Mouse (Mus musculus) liver, embryonic 14.5 days (tissue): ENCODE measurements around the gene Rfxank. TPM values are rescaled to one million over a fixed set of nuclear protein-coding genes. Genes with fewer than 3 reads are reported as not detected.

ENCODE experiments used
- ATAC-seq: fragments of 200-750 bp; cut with Nextera tagmentation; 2 replicates; pipeline ENCODE4 v1.8.0; 2017; ENCODE audit warnings: moderate number of reproducible peaks, mild to moderate bottlenecking, moderate library complexity; ENCODE audit not compliant: insufficient read depth
- DNase-seq, 3 experiments: peaks; one replicate each; pipeline ENCODE4 v3.0.0-alpha.2; 2012 to 2013; ENCODE audit warnings: low read depth in 3 of 3, low spot score in 3 of 3
- H3K27ac ChIP-seq: fragments of 300-500 bp; sonication (generic); 2 replicates; pipeline ENCODE4 v1.5.1; 2014; ENCODE audit warnings: moderate library complexity, mild to moderate bottlenecking, control low read depth, inconsistent platforms
- H3K27me3 ChIP-seq: fragments of 300-500 bp; sonication (generic); 2 replicates; pipeline ENCODE4 v1.6.1; 2014; ENCODE audit warnings: mild to moderate bottlenecking, low read length, moderate library complexity; ENCODE audit not compliant: control insufficient read depth, insufficient read depth
- H3K36me3 ChIP-seq: fragments of 300-500 bp; sonication (generic); replicated peaks from 2 replicates; pipeline ENCODE4 v1.6.1; 2014; ENCODE audit warnings: low read depth; ENCODE audit not compliant: control insufficient read depth, insufficient read depth
- H3K4me1 ChIP-seq, 2 experiments: fragments of 200-500 bp in 1 of 2; fragments of 300-500 bp in 1 of 2; sonication (generic) in 1 of 2; replicated peaks; 2 replicates each; pipeline ENCODE4 v1.6.1; 2012 to 2014; ENCODE audit warnings: antibody characterized with exemption in 1 of 2, inconsistent platforms in 1 of 2, low read length in 1 of 2; ENCODE audit not compliant: control insufficient read depth in 2 of 2, insufficient read depth in 2 of 2
- H3K4me2 ChIP-seq: fragments of 300-500 bp; sonication (generic); 2 replicates; pipeline ENCODE4 v1.6.1; 2014; ENCODE audit warnings: low read depth, mild to moderate bottlenecking, control low read depth, moderate library complexity
- H3K4me3 ChIP-seq, 2 experiments: fragments of 200-500 bp in 1 of 2; fragments of 300-500 bp in 1 of 2; sonication (generic) in 1 of 2; 2 replicates each; pipeline ENCODE4 v1.5.1; 2012 to 2014; ENCODE audit warnings: low read depth in 2 of 2, low read length in 2 of 2, mild to moderate bottlenecking in 2 of 2, control low read depth in 1 of 2, inconsistent platforms in 1 of 2, moderate library complexity in 1 of 2; ENCODE audit not compliant: insufficient read depth in 1 of 2
- H3K9ac ChIP-seq: fragments of 300-500 bp; sonication (generic); replicated peaks from 2 replicates; pipeline ENCODE4 v1.6.1; 2014; ENCODE audit warnings: mild to moderate bottlenecking, control low read depth, moderate library complexity
- H3K9me3 ChIP-seq: fragments of 300-500 bp; sonication (generic); 2 replicates; pipeline ENCODE4 v1.6.1; 2016; ENCODE audit warnings: low read length, mixed read lengths; ENCODE audit not compliant: control insufficient read depth
- CTCF ChIP-seq: IDR thresholded peaks from 2 replicates; pipeline ENCODE4 v1.5.1; 2016; ENCODE audit warnings: antibody characterized with exemption, low read depth, control low read depth
- EP300 ChIP-seq: IDR thresholded peaks from 2 replicates; pipeline ENCODE4 v1.6.1; 2016; ENCODE audit warnings: antibody characterized with exemption, low read depth
- WGBS: fragments of 180-500 bp; shearing (Covaris S2); extraction: QIAGEN DNeasy Blood & Tissue Kit; methylation state at CpG from one replicate; pipeline ENCODE4 v1.1.7; 2014; ENCODE audit not compliant: insufficient replicate concordance; 5-methylcytosine and 5-hydroxymethylcytosine counted together
- polyA plus RNA-seq, 2 experiments: library from polyadenylated mRNA; depleted of rRNA in 1 of 2; stranded (reverse) in 1 of 2; unstranded in 1 of 2; fragments of >200 nt; fragmentation: Nextera tagmentation in 1 of 2; extraction: Ambion mirVana in 1 of 2; gene quantifications; 2 replicates each; pipeline versions ENCODE4 v1.2.1 to v1.2.3; 2012 to 2014

Rfxank gene
- polyA plus RNA-seq, 2 experiments = 6.1 to 6.4 TPM

DNA sequence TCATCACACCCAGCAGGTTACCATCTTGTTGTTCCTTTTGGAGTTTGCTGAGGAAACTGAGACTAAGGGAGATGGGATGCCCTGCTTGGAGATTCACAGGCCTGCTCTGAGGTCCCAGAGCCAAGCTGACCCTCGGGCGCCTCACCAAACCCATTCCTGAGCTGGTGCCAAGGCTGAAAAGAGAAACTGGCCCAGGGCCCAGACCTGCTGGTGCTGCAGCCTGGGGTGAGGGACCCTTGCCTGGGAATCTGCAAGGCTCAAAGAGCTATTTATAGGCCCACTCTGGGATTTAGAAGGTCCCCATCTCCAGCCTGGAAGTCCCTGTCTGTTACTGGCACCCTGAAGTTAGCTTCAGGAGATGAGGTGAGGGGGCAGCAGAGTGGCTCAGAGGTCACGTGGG lies 10.5 kb downstream of the Rfxank start:
- peaks cover 7 to 16% of the 10 kb centered on the region in 2 experiments for H3K4me1 ChIP-seq
- H3K27me3 ChIP-seq = no peaks in the 10 kb centered on the region
- WGBS = 70% methylated on average over 3 of the region's 3 CpGs
- H3K9me3 ChIP-seq = no peaks in the 10 kb centered on the region
- H3K36me3 ChIP-seq = no peaks in the 10 kb centered on the region
- H3K9ac ChIP-seq = no peak overlapping the region
- H3K4me3 ChIP-seq = no peak overlapping the region
- H3K4me2 ChIP-seq = no peak overlapping the region
- no peak for TF ChIP-seq CTCF
- no peak for TF ChIP-seq EP300
- no peak for DNase-seq
- ATAC-seq = no peak
- no peak overlapping the region for H3K27ac ChIP-seq

DNA sequence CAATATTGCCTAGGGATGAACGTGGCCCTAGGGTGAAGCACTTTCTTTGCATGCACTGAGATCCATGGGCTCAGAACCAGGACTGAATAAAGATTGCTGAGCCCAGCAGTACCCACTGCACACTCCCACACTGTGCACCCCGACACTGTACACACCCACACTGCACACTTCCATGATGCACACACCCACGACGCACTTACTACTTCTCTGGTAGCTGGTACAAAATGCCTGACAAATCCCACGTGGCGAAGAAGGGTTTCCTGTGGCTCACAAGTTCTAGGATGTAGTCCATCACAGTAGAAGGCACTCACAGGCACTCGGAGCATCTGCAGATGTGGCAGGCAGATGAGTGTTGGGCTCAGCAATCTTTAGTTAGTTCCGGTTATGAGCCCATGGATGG lies 14.0 kb downstream of the Rfxank start:
- Histone ChIP-seq H3K4me2 (no peak overlapping the region), H3K27me3 (peaks cover 8% of the 10 kb centered on the region), H3K27ac (no peak overlapping the region), H3K9ac (no peak overlapping the region), H3K4me3 (no peak overlapping the region), H3K36me3 (no peaks in the 10 kb centered on the region), H3K9me3 (no peaks in the 10 kb centered on the region), H3K4me1 (peaks cover 0 to 7% of the 10 kb centered on the region in 2 experiments; a peak in 1 of 4 replicates)
- ATAC-seq (no peak), DNase-seq (no peak)
- TF ChIP-seq CTCF = no peak
- no peak for TF ChIP-seq EP300
- 47% methylated on average over 8 of the region's 8 CpGs for WGBS

DNA sequence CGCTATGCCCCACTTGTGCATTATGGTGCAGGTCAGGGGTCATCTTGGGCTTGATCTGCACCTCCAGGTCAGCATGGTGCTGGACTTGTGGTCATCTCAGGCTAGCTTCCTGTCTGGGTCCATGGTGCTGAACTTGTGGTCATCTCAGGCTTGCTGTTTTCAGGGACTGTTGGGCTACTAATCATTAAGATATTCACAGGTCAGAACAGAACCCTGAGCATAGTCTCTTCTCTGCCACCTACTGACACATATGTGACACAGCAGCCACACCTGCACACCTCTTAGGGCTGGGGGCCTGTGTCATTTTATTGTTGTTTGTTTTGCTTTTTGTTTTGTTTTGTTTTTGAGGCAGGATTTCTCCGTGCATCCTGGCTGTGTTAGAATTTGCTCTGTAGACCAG lies 16.1 kb downstream of the Rfxank start:
- Histone ChIP-seq H3K4me1 (no peaks in the 10 kb centered on the region), H3K27me3 (peaks cover 30% of the 10 kb centered on the region), H3K9ac (no peak overlapping the region), H3K4me3 (no peak overlapping the region), H3K27ac (no peak overlapping the region), H3K4me2 (no peak overlapping the region), H3K9me3 (no peaks in the 10 kb centered on the region), H3K36me3 (no peaks in the 10 kb centered on the region)
- peak; percentile 65 for TF ChIP-seq CTCF
- TF ChIP-seq EP300 = no peak
- WGBS = 41% methylated on average over 2 of the region's 2 CpGs
- ATAC-seq (no peak), DNase-seq (no peak)

DNA sequence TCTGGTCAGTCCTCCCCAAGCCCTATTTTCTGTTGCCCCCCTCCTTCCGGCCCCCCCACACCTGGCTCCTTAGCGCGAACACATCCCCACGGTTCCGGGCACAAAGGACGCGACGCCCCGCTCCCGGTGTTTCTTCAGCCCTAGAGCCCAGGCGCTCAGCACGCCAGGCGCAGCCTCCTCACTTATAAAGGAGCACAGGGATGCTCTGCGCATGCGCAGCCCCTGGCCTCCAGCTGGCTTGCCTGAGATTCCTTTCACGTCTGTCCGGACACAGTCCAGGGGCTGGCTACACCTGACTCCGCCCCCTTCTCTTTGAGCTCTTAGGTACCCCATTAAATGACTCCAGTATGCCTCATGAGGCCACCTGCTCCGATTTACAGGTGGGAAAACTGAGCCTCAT lies 18.3 kb downstream of the Rfxank start, which contains the start of gene Ncan:
Gene Ncan (minus strand): TSS at position 207 of the 400 bp plus-strand sequence.
- Histone ChIP-seq H3K9me3 (no peaks in the 10 kb centered on the region), H3K4me2 (no peak within 1 kb of the TSS), H3K36me3 (no peaks in the 10 kb centered on the region), H3K9ac (no peak within 1 kb of the TSS), H3K4me3 (no peak within 1 kb of the TSS), H3K4me1 (no peaks in the 10 kb centered on the region), H3K27ac (no peak within 1 kb of the TSS), H3K27me3 (peaks cover 36% of the 10 kb centered on the region)
- DNase-seq = no peak
- no peak for ATAC-seq
- WGBS = 5% methylated on average over 19 of the region's 19 CpGs
- TF ChIP-seq EP300 (no peak), CTCF (no peak)

DNA sequence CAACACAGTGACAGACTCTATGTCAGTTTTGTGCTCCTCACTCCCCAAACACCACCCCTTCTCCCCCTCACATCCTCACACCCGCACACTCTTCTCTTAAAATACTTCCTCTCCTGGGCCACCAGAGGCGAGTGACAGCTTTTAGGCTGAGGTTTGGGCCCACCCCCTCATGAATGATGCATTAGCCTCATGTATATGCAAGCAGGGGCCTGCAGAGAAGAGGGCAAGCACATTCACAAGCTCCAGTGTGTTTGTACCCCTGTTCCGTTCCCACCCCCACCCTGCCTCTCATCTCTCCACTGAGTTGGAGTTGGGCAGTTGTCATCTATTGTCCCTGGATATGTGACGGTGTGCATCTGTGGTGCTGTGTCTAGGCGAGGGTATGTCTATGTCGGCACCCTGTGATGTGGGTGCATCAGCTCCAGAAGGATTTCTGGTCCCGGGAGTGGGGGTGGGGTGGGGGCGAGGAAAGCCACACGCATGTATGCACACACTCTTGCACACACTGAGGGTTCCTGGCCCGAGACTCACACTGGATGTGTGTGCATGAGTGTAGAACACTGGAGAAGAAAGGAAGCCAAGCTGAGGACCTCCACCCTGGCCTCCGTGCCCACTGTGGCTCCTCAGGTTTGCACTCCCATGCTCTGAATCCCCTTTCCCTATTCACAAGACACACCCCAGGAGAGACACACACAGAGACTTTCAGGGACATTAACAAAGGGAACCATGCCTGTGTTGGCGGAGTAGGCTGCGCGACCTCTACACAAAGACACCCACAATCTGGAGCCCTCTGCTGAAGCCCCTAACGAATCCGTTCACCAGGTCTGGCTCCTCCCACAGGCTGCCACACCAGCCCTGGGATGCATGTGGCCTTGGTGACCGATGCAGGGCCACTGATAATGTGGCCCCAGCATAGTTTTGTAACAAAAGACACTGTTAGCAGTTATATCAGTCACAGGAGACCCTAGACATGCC lies 19.9 kb downstream of the Rfxank start:
- TF ChIP-seq CTCF (no peak), EP300 (no peak)
- no peak overlapping the region for H3K4me2 ChIP-seq
- no peak overlapping the region for H3K4me3 ChIP-seq
- no peaks in the 10 kb centered on the region for H3K9me3 ChIP-seq
- H3K27ac ChIP-seq = no peak overlapping the region
- 17% methylated on average over 17 of the region's 17 CpGs for WGBS
- H3K9ac ChIP-seq = no peak overlapping the region
- DNase-seq (no peak), ATAC-seq (no peak)
- no peaks in the 10 kb centered on the region for H3K4me1 ChIP-seq
- no peaks in the 10 kb centered on the region for H3K36me3 ChIP-seq
- peaks cover 51% of the 10 kb centered on the region for H3K27me3 ChIP-seq
